Comparison of ENCODE assay signal across 17 mouse cellular contexts in the genomic region with DNA sequence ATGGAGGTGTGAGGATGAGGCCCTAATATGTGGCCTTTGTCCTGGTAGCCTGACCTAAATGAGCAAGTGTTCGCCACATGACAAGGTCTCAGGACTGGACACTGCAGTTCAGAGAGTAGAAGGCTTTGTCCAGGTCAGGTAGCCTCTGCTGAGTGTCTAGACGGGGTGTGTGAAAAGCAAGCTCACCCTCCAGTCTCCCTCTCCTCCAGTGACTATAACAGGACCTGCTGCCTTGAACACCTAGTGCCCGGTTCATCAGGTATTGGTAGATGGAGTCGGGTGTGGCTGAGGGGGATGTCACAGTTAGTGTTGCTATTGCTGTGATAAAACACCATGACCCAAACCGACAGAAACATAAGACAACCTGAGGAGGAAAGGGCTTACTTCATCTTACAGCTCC. TPM values are rescaled to one million over a fixed set of nuclear protein-coding genes. Genes with fewer than 3 reads are reported as not detected.
DNase-seq lines count a peak whose midpoint lies in the region; ATAC-seq lines count a peak whose summit lies in the region.
"Had no signal": no experiment of that assay in that cellular context is flagged by ENCODE, and none has a peak within 500 bp of the region (broad histone marks: within the 10 kb centered on the region; RNA-seq: fewer than 3 reads in every experiment).

No protein-coding gene starts in this region.

- 0 out of 2 replicates have a peak, but pooled peaks cover 7% of the 10 kb centered on the region for H3K27me3 ChIP-seq in forebrain, embryonic 16.5 days (replicated peaks; ENCODE audit: control insufficient read depth, insufficient read depth, low read length)
- peaks cover 51% of the 10 kb centered on the region for H3K27me3 ChIP-seq in forebrain, embryonic 12.5 days
- peaks cover 32% of the 10 kb centered on the region for H3K27me3 ChIP-seq in heart, embryonic 13.5 days (replicated peaks)
- peaks cover 15% of the 10 kb centered on the region for H3K27me3 ChIP-seq in heart, embryonic 12.5 days (replicated peaks)
- H3K27me3 ChIP-seq in megakaryocyte, embryonic 14.5 days (replicated peaks) = peaks cover 2% of the 10 kb centered on the region
- H3K27me3 ChIP-seq: embryonic facial prominence, embryonic 15.5 days; Patski had no signal

- 0 out of 2 replicates have a peak overlapping the region, but pooled peaks have one; percentile 8 for H3K27ac ChIP-seq in forebrain, embryonic 16.5 days (ENCODE audit: low read length)
- H3K27ac ChIP-seq in forebrain, embryonic 12.5 days = no peak overlapping the region
- no peak overlapping the region for H3K27ac ChIP-seq in heart, embryonic 13.5 days (replicated peaks)
- H3K27ac ChIP-seq in heart, embryonic 12.5 days (ENCODE audit: poor library complexity, severe bottlenecking) = no peak overlapping the region
- H3K27ac ChIP-seq: embryonic facial prominence, embryonic 15.5 days; forebrain, embryonic 10.5 days; hindbrain, embryonic 10.5 days; hindbrain, embryonic 14.5 days; intestine, embryonic 15.5 days had no signal

- H3K4me2 ChIP-seq in forebrain, embryonic 16.5 days (ENCODE audit: low read length) = no peak overlapping the region
- H3K4me2 ChIP-seq in forebrain, embryonic 12.5 days = no peak overlapping the region
- H3K4me2 ChIP-seq in heart, embryonic 13.5 days = 0 out of 2 replicates have a peak overlapping the region, but pooled peaks have one; percentile 12
- no peak overlapping the region for H3K4me2 ChIP-seq in heart, embryonic 12.5 days
- H3K4me2 ChIP-seq: embryonic facial prominence, embryonic 15.5 days; hindbrain, embryonic 14.5 days; intestine, embryonic 15.5 days had no signal

- H3K9me3 ChIP-seq in forebrain, embryonic 16.5 days (ENCODE audit: control insufficient read depth, low read length) = no peaks in the 10 kb centered on the region
- H3K9me3 ChIP-seq in forebrain, embryonic 12.5 days = no peaks in the 10 kb centered on the region
- no peaks in the 10 kb centered on the region for H3K9me3 ChIP-seq in heart, embryonic 13.5 days
- H3K9me3 ChIP-seq in heart, embryonic 12.5 days (replicated peaks) = no peaks in the 10 kb centered on the region
- no peaks in the 10 kb centered on the region for H3K9me3 ChIP-seq in megakaryocyte, embryonic 14.5 days
- H3K9me3 ChIP-seq: embryonic facial prominence, embryonic 15.5 days; forebrain, embryonic 10.5 days; hindbrain, embryonic 10.5 days; intestine, embryonic 15.5 days had no signal

- ATAC-seq in forebrain, embryonic 16.5 days = no peak
- no peak for ATAC-seq in forebrain, embryonic 12.5 days (ENCODE audit: low FRiP score)
- ATAC-seq in heart, embryonic 13.5 days (ENCODE audit: extremely low read depth, insufficient number of reproducible peaks, low FRiP score, low TSS enrichment) = no peak
- no peak for ATAC-seq in heart, embryonic 12.5 days (ENCODE audit: insufficient number of reproducible peaks, low FRiP score)
- no peak for ATAC-seq in megakaryocyte, adult 5-6 weeks (ENCODE audit: poor library complexity, severe bottlenecking)
- ATAC-seq: activated CD4-positive, CD25-positive, alpha-beta regulatory T cell, adult 4 months; intestine, embryonic 15.5 days; Patski had no signal

- no peak overlapping the region for H3K9ac ChIP-seq in forebrain, embryonic 16.5 days (replicated peaks; ENCODE audit: low read depth, low read length)
- no peak overlapping the region for H3K9ac ChIP-seq in forebrain, embryonic 12.5 days
- H3K9ac ChIP-seq in heart, embryonic 13.5 days = no peak overlapping the region
- no peak overlapping the region for H3K9ac ChIP-seq in heart, embryonic 12.5 days
- H3K9ac ChIP-seq: embryonic facial prominence, embryonic 15.5 days; hindbrain, embryonic 14.5 days; intestine, embryonic 15.5 days had no signal

- peaks cover 48% of the 10 kb centered on the region for H3K4me1 ChIP-seq in forebrain, embryonic 16.5 days (replicated peaks; ENCODE audit: control insufficient read depth, insufficient read depth, low read length)
- peaks cover 40% of the 10 kb centered on the region for H3K4me1 ChIP-seq in forebrain, embryonic 12.5 days
- H3K4me1 ChIP-seq in heart, embryonic 13.5 days = peaks cover 78% of the 10 kb centered on the region
- peaks cover 72% of the 10 kb centered on the region for H3K4me1 ChIP-seq in heart, embryonic 12.5 days (replicated peaks)
- H3K4me1 ChIP-seq in megakaryocyte, embryonic 14.5 days = peaks cover 85% of the 10 kb centered on the region

- WGBS in forebrain, embryonic 16.5 days = 89% methylated on average over 5 of the region's 5 CpGs
- WGBS in forebrain, embryonic 12.5 days = 88% methylated on average over 5 of the region's 5 CpGs
- WGBS in heart, embryonic 13.5 days = 84% methylated on average over 5 of the region's 5 CpGs
- 86% methylated on average over 5 of the region's 5 CpGs for WGBS in heart, embryonic 12.5 days

- DNase-seq in kidney, postnatal 4 days = no peak
- DNase-seq: adrenal gland, postnatal 14 days; embryo, embryonic 11 days had no signal

- H3K4me3 ChIP-seq in forebrain, embryonic 16.5 days (replicated peaks; ENCODE audit: low read length) = no peak overlapping the region
- H3K4me3 ChIP-seq in forebrain, embryonic 12.5 days (replicated peaks) = no peak overlapping the region
- H3K4me3 ChIP-seq in heart, embryonic 13.5 days = no peak overlapping the region
- no peak overlapping the region for H3K4me3 ChIP-seq in heart, embryonic 12.5 days
- H3K4me3 ChIP-seq in megakaryocyte, embryonic 14.5 days (replicated peaks) = peak overlapping the region; percentile 94
- H3K4me3 ChIP-seq: embryonic facial prominence, embryonic 15.5 days; erythroblast, embryonic 14.5 days; forebrain, embryonic 10.5 days; hindbrain, embryonic 10.5 days; intestine, embryonic 15.5 days had no signal

- H3K36me3 ChIP-seq in forebrain, embryonic 16.5 days (ENCODE audit: control insufficient read depth, insufficient read depth) = no peaks in the 10 kb centered on the region
- H3K36me3 ChIP-seq in forebrain, embryonic 12.5 days (replicated peaks) = no peaks in the 10 kb centered on the region
- H3K36me3 ChIP-seq in heart, embryonic 13.5 days = no peaks in the 10 kb centered on the region
- H3K36me3 ChIP-seq in heart, embryonic 12.5 days = no peaks in the 10 kb centered on the region
- H3K36me3 ChIP-seq in megakaryocyte, embryonic 14.5 days (replicated peaks; ENCODE audit: low read length) = peaks cover 70% of the 10 kb centered on the region
- H3K36me3 ChIP-seq: embryonic facial prominence, embryonic 15.5 days; forebrain, embryonic 10.5 days; hindbrain, embryonic 10.5 days; intestine, embryonic 15.5 days had no signal

RNA-seq across cellular contexts. Expression of a gene that starts 2.7 kb away (rescaled TPM):
- polyA plus RNA-seq in forebrain, embryonic 16.5 days (2015; fragmentation: Nextera tagmentation; extraction: Ambion mirVana) = 2.6 TPM in 2 replicates
- polyA plus RNA-seq in forebrain, embryonic 12.5 days (2016; fragmentation: Nextera tagmentation; extraction: Ambion mirVana) = 0.70 and 1.3 TPM in 2 replicates
- polyA plus RNA-seq in heart, embryonic 13.5 days (2015; fragmentation: Nextera tagmentation; extraction: Ambion mirVana) = 3.2 TPM in 2 replicates
- 2.2 and 3.5 TPM in 2 replicates for polyA plus RNA-seq in heart, embryonic 12.5 days (2016; fragmentation: Nextera tagmentation; extraction: Ambion mirVana)
- polyA plus RNA-seq in megakaryocyte, embryonic 14.5 days (2012; ENCODE audit: insufficient read depth, low replicate concordance) = 569 and 1,129 TPM in 2 replicates
- 28.0 and 34.3 TPM in 2 replicates for total RNA-seq in megakaryocyte, adult 5-6 weeks (2015)
- 9.9 and 13.3 TPM in 2 replicates for total RNA-seq in megakaryocyte, adult 5-6 weeks (2017)

RNA-seq across cellular contexts. Expression of a gene that starts 28.6 kb away (rescaled TPM):
- 1.8 and 2.4 TPM in 2 replicates for polyA plus RNA-seq in forebrain, embryonic 16.5 days (2015; fragmentation: Nextera tagmentation; extraction: Ambion mirVana)
- polyA plus RNA-seq in forebrain, embryonic 12.5 days (2016; fragmentation: Nextera tagmentation; extraction: Ambion mirVana) = 2.0 and 2.8 TPM in 2 replicates
- 69.3 and 83.9 TPM in 2 replicates for polyA plus RNA-seq in heart, embryonic 13.5 days (2015; fragmentation: Nextera tagmentation; extraction: Ambion mirVana)
- polyA plus RNA-seq in heart, embryonic 12.5 days (2016; fragmentation: Nextera tagmentation; extraction: Ambion mirVana) = 81.7 and 86.4 TPM in 2 replicates
- 10.1 and 38.2 TPM in 2 replicates for polyA plus RNA-seq in megakaryocyte, embryonic 14.5 days (2012; ENCODE audit: insufficient read depth, low replicate concordance)
- total RNA-seq in megakaryocyte, adult 5-6 weeks (2015) = 73.5 and 82.1 TPM in 2 replicates
- 72.3 and 74.9 TPM in 2 replicates for total RNA-seq in megakaryocyte, adult 5-6 weeks (2017)

RNA-seq across cellular contexts. Expression of a gene that starts 53.2 kb away (rescaled TPM):
- polyA plus RNA-seq in forebrain, embryonic 16.5 days (2015; fragmentation: Nextera tagmentation; extraction: Ambion mirVana) = 68.9 and 75.9 TPM in 2 replicates
- 151 and 173 TPM in 2 replicates for polyA plus RNA-seq in forebrain, embryonic 12.5 days (2016; fragmentation: Nextera tagmentation; extraction: Ambion mirVana)
- polyA plus RNA-seq in heart, embryonic 13.5 days (2015; fragmentation: Nextera tagmentation; extraction: Ambion mirVana) = 129 and 149 TPM in 2 replicates
- polyA plus RNA-seq in heart, embryonic 12.5 days (2016; fragmentation: Nextera tagmentation; extraction: Ambion mirVana) = 99.4 and 116 TPM in 2 replicates
- polyA plus RNA-seq in megakaryocyte, embryonic 14.5 days (2012; ENCODE audit: insufficient read depth, low replicate concordance) = 33.7 and 63.6 TPM in 2 replicates
- total RNA-seq in megakaryocyte, adult 5-6 weeks (2015) = 116 and 130 TPM in 2 replicates
- 122 and 162 TPM in 2 replicates for total RNA-seq in megakaryocyte, adult 5-6 weeks (2017)

Comparison
In these comparisons a context has a peak if more than half of its experiments do, and no peak if none do; other contexts are left out.
1. RNA of a gene that starts 2.7 kb away (polyA plus RNA-seq): 569 to 1,129 TPM in megakaryocyte, embryonic 14.5 days; 3.2 TPM in heart, embryonic 13.5 days, 2.6 TPM in forebrain, embryonic 16.5 days, 2.2 to 3.5 TPM in heart, embryonic 12.5 days and 0.70 to 1.3 TPM in forebrain, embryonic 12.5 days; every median in the first group is over 100 times any median in the second.